Mouse (Mus musculus): ENCODE measurements at regions not wholly inside any gene's neighbourhood (a gene's known extent, or its start where the extent isn't known, plus 50 kb on each side); places are given as distances from the start of the nearest gene placed in this dataset.

DNA sequence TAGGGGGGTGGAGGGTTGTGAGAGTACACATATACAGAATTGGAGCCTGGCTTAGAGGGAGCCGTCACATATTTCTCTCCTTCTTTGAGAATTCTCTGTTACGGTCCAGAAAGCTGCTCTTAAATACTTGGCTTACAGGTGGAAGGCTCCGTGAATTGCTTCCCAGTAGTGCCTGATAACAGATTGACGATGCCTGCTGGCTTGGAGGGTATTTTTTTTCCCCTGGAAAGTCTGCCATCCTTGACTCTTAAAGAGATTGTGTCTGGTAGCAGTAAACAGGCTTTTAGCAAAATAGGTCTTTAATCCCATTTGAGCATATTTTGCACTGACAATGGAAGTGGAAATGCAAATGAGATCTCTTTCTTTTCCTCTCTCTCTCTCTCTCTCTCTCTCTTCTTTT is 164.4 kb upstream of the Auts2 start:
- TF ChIP-seq POLR2A (IDR thresholded peaks at IDR 0.05; ENCODE audit: low read depth, low read length) (no peak), CTCF (IDR thresholded peaks at IDR 0.05; ENCODE audit: extremely low read depth, insufficient read depth, insufficient read length, insufficient replicate concordance) (no peak)
